Mouse (Mus musculus) right cerebral cortex, postnatal 36 days (tissue): ENCODE measurements around the gene Papln.

Experiments
- DNase-seq, 2 experiments: peaks; one replicate each; pipeline ENCODE4 v3.0.0; 2022; ENCODE audit warnings: low spot score in 2 of 2, mixed read lengths in 1 of 2

Papln gene

DNA sequence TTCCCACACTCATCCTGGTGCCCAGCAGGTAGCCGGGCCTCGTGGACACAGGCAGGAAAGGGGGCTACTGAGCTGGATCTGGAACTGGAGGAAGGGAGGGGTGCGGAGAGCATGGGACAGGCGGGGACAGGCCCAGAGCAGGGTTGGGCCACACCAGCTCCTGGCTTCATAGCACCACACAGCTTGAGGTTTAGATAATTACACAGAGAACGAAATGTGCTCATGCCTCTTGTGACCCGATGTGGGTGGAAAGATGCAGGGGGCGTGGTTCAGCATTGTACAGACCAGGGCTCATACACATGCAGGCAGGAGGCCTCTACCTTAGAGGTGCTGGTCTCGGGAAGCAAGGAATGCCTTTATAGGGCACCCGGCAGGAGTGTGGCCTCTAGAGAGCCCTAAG is 4.4 kb downstream of the Papln start:
- no peak for DNase-seq

- no peak for DNase-seq
Measured at GRCm38 (mm10) chr12:83768235-83768899, 4.9 kb downstream of the Papln start.

DNA sequence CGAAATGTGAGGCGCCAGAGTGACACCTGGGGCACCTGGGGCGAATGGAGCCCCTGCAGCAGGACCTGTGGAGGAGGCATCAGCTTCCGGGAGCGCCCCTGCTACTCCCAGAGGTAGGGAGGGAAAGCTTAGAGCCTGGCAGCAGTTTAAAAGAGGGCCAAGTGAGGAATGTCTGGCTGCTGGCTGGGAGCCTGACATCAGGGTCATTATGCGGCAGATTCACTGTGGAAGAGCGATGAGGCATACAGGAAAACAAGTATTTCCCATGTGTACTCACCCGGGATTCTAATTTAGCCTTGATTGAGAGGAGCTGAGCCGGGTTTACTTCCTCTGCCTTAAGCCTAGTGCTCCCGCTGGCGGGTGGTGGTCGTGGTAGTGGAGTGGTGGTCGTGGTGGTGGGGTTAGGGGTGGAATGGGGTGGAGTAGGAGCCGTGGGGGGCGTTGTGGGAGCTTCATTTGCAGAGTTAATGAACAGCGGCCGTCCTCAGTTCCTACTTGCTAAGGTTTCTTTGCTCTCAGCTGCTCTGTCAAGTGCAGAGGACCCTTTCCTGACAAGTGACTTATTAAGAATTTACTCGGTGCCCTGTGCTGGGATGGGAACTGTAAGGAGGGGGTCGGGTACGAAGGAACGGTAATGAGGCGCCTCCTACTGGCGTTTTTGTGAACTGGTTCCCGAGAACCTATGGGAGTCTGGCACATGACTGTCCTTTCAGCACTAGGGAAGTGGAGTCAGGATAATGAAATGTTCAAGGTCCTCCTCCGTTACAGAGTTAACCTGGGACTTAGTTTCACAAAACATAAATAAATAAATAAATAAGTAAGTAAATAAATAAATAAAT is 7.2 kb downstream of the Papln start:
- DNase-seq: no peak

- DNase-seq: no peak
Measured at GRCm38 (mm10) chr12:83775621-83776020, 12.2 kb downstream of the Papln start.

DNA sequence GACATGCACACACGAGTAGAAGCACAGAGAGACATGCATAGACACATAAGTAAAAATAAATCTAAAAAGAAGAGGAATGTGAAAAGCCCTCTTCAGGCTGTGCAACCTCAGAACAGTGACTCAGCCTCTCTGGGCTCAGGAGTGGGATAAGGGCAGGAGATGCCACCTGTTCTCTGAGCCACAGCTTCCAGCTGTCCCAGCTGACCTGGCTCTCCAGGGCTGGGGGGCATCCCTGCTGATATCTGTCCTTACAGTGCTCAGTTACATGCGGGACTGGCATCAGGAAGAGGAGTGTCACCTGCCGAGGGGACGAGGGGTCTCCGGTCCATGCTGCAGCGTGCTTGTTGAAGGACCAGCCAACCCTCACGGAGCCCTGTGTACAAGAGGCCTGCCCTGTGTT is 13.3 kb downstream of the Papln start:
- no peak for DNase-seq

GRCm38 (mm10) chr12:83780181-83780580 is 16.7 kb downstream of the Papln start:
- DNase-seq: no peak

- DNase-seq: no peak
Measured at GRCm38 (mm10) chr12:83781204-83781603, 17.8 kb downstream of the Papln start.

GRCm38 (mm10) chr12:83781640-83782278 is 18.3 kb downstream of the Papln start:
- DNase-seq: no peak

DNA sequence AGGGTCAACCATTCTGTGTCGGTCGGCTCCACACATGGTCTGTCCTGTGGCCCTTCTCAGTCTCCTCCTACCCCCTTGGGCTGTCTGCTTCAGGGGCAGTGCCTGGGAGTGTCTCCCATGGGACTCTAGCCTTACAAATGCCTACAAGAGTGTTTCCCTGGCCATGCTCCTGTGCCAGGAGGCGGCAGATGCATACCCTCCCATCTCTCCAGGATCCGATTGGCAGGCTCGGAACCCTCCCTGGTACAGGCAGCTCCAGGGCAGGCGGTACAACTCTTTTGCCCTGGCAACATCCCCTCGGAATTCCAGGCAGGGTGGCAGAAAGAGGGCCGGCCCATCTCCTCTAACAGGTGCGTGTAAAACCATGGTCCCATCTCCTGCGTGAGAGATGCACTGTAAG is 19.2 kb downstream of the Papln start:
- DNase-seq: no peak

DNA sequence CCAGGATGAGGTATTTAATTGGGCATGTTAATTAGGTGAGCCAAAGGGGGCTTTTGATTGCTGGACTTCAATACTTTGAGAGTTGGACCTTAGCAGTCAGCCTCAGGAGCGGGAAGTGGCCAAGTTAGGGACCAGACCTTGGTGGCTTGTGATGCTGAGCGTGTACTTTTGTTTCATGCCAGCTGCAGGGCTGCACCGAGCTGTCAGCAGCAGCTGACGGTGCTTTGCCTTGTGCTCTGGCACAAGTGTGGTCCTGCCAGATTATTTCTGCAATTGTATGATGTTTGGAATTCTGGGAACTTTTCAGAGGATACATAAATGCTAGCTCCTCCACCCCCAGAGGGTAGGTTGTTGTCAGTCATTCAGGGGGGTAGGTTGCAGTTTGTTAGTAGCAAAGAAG is 21.9 kb downstream of the Papln start:
- DNase-seq: no peak

GRCm38 (mm10) chr12:83789051-83789780 is 25.8 kb downstream of the Papln start:
- DNase-seq: no peak

- no peak for DNase-seq
Measured at GRCm38 (mm10) chr12:83789781-83790140, 26.3 kb downstream of the Papln start.

DNA sequence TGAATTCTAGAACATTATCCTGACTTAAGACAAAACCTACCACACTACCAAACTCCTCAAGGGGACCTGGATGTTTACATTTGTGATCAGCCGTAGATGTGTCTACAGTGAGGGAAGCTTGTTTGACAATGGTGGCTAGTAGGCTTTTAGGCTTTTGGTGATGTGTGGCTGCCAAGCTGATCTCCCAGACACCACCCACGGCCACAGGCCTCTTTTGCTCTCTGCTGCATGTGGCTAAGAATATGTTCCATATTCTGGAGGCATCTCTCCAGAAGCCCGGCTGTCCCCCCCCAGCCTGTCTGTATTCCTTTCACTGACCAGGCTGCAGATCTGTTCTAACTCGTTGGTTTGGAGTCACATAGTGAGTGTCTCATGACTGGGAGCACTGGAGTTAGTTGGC is 27.3 kb downstream of the Papln start:
- DNase-seq: no peak

GRCm38 (mm10) chr12:83791737-83792136 is 28.3 kb downstream of the Papln start:
- DNase-seq: no peak

DNA sequence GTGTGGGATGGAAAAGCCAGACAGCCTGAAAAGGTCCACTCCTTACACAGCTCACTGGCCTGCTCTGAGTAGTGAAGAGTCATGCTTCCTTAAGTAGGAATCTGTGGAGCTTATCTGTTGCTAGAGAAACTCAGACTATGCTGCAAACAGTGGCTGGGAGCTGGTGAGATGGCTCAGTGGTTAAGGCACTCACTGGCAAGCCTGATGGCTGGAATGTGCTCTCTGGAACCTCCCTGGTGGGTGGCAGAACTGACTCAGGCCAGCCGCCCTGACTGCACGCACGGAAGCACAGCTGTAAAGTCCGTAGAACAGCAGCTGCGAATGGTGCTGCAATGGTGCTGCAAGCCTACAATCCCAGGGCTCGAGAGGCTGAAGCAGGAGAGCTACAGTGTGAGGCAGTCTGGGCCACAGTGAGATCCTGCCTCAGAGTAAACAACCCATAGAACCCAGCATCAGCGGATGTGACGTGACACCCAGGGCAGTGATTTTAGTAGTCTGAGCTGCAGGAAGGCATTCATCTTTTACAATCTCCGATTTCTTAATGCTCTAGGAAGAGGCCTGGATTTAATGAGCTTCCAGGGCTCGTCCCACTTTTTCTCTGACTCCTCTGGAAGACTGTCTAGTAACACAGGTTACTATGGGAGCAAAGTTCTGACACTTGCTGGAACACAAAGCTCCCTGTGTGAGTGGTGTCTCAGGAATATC is 29.4 kb downstream of the Papln start:
- DNase-seq: no peak

DNA sequence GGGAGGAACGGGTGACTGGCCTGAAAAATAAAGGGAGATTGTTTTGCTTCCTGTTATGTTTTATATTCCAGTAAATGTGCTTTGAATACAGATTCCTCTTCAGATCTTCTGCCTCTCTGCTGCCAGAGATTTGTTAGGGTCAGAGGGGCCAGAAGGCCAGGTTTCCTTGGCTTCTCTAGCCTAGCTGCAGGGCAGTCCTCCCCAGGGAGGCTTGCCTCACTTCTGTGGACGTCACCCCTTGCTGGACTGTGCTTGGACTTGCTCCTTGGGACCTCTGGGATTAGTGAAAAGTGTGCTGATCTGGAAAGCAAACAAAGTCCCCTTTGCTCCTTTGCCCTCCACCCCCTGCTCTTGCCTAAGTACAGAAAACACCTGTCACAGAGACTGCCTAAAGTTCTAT is 31.6 kb downstream of the Papln start:
- no peak for DNase-seq

DNA sequence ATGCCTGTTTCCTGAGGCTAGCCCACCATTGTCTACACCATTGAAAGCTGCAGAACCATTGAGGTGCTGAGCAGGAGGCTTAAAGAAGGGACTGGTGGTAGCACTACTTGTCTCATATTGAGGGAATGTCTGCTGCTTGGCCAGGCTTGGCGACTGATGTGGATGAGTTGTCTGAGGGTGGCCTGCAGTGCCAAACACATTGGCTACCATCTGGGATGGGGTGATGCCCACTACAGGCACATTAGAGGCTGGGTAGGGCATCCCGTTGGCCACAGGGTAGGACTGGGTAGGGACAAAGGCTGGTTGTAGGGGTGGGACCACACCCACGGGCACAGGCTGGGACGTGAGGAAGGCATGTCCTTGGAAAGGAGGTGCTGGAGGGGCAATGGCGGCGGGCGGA is 32.2 kb downstream of the Papln start:
- DNase-seq: no peak

DNA sequence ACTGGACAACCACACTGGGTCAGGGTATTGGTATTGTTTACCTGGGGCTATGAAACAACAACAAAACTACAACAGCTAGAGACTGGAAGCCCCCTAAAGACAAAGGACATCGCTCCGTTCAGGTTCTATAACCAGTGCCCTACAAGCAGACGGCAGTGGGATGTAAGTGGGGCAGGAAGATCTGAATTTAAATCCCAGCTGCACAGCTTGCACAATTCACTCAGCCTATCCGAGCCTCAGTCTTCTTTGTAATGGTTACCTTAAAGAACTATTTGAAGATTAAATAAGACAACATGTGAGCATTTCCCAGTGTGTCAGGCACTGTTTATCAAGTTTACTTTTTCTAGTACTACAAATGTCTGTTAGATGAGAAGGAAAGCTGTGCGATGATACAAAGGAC is 34.9 kb downstream of the Papln start:
- no peak for DNase-seq

DNA sequence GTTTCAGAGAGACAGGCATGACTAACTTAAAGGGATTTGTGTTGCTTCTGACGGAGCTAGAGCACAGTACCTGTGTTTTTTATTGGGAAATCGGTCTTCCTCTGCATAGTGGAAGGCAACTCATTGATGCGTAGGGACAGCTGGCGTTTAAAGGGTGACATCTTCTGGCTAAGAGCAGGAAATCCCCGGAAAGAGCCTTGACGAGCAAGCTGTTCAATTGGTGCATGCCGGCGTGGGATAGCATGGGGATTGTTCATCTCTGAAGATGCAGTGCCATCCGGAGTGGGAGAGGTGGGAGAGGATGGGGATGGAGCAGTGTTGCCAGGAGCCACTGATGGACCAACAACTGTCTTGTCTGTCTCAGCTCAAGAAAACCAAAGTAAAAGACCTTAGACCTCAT is 37.5 kb downstream of the Papln start:
- DNase-seq: peak in 1 of 2 experiments; percentile 49

DNA sequence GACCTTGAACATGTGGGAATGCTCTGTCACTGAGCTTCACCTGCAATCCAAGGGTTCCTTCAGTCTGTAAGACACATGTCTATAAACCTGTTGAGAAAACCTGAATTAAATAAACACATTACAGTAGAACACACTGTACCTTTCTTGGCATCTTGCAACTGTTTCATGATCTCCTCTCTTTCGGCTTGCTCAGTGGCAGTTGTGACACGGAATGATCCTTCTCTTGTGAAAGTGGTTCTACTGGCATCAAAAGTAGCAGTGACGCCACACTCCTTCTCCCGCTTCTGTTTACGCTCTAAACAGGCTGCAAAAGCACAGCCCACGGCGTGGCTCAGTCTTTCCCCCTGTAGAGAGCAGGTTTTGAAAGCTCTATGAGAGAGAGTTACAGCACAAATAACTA is 40.2 kb downstream of the Papln start:
- no peak for DNase-seq

GRCm38 (mm10) chr12:83811901-83812300 is 48.5 kb downstream of the Papln start:
- DNase-seq: no peak

DNA sequence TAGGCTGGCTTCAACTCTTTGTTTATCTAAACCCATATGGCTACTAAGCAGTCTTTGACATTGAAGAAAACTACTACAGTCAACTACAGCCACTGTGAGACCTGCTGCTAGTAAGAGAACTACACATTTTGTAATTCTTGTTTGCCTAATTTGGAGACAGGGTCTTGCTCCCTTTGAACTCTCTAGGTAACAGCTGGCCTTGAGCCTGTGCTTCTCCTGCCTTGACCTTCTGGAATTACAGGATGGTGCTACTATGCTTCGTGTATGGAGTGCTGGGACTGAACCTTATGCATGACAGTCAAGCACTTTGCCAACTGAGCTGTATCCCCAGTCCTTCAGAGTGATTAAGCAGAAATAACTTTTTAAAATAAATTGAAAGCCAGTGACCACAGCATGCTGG is 53.2 kb downstream of the Papln start:
- no peak for DNase-seq
